Mouse (Mus musculus) ES-E14 (cell line): ENCODE data around the gene Tns3.

Source experiments
- HCFC1 ChIP-seq: IDR thresholded peaks from 2 replicates; pipeline ENCODE4 v1.6.1; 2012; ENCODE audit warnings: low read length, inconsistent platforms, borderline replicate concordance; ENCODE audit not compliant: insufficient read depth
- MAFK ChIP-seq: IDR thresholded peaks from 2 replicates; pipeline ENCODE4 v1.6.1; 2014; ENCODE audit warnings: mild to moderate bottlenecking, low read depth, low read length, inconsistent platforms; ENCODE audit not compliant: insufficient read depth

DNA sequence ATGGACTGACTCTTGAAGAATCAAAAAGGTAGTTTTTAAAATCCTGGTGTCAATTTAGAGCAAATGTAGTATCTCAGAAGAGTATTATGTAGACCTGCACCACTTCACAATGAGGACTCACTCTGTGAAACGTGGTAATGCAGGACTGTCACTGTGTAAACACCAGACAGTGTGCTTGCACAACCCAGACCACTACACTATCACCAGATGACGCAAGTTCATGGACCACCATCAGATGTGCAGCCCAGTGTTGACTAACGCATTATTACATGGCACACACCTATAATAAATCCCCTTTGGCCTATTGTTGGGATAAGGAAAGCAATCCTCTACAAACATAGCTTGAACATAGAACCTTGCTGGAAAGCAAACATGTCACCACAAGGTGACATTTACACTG, 71.2 kb downstream of the Tns3 start:
- TF ChIP-seq MAFK = no peak
- TF ChIP-seq HCFC1 = no peak
